Mouse (Mus musculus): ENCODE data around the gene Kcnq5. TPM values are rescaled to one million over a fixed set of nuclear protein-coding genes. Genes with fewer than 3 reads are reported as not detected.
"Not testable (repeated sequence)": the region's sequence is repeated elsewhere in the genome, so short reads cannot be mapped to it uniquely, and the experiment has no call there.

The Kcnq5 gene
- polyA plus RNA-seq, 1 experiment: 1.8 TPM

DNA sequence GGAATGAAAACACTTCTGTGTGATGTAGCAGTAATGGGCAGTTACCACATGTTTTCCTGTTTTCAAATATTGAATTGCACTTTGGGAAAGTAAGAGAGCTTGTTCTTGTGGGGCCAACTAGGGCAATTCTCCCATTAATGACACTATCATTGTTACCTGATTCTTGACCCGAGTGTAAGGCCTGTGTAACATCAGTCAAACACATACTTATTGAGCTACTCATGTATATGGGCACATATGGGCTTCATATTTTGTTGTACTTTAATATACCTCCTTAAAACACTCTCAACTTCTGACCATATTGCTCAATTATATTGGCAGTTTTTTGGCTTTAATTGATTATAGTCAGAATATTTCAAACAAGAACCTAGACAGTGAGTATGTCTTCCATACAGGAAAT is 339.7 kb downstream of the Kcnq5 start:
- 82% methylated on average over 1 of the region's 1 CpGs for whole genome bisulfite sequencing
- TF ChIP-seq POLR2A (IDR thresholded peaks at IDR 0.05; ENCODE audit: borderline replicate concordance, insufficient read depth, low read length): no peak
- no peak for TF ChIP-seq CTCF (IDR thresholded peaks at IDR 0.05; ENCODE audit: borderline replicate concordance, insufficient read depth, low read depth, low read length)
- no peak for DNase-seq

DNA sequence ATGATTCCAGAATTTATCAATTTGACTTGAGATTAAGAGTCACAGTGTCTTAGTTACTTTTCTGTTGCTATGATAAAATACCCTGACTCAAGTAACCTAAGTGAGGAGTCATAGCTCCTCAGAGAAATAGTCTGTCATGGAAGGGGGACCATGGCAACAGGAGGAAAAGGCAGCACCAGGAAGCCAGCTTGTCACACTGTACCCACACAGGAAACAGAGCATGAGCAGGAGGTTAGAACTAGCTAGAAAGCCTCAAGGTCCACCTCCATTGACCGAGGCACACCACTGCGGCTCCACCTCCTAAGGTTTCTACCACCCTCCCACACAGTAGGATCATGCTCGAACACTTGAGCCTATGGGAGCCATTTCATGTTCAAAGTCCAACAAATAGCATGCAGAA is 343.0 kb downstream of the Kcnq5 start:
- Histone ChIP-seq H3K4me3 (replicated peaks; ENCODE audit: insufficient read depth, low read depth, low read length) (no peak overlapping the region), H3K27ac (ENCODE audit: insufficient read depth, low read length) (no peak overlapping the region), H3K27me3 (ENCODE audit: control insufficient read depth, insufficient read depth, low read length) (no peaks in the 10 kb centered on the region), H3K4me1 (ENCODE audit: control insufficient read depth, insufficient read depth, low read length) (no peaks in the 10 kb centered on the region)
- no peak for DNase-seq
- TF ChIP-seq POLR2A (IDR thresholded peaks at IDR 0.05; ENCODE audit: borderline replicate concordance, insufficient read depth, low read length) (no peak), CTCF (IDR thresholded peaks at IDR 0.05; ENCODE audit: borderline replicate concordance, insufficient read depth, low read depth, low read length) (no peak)
- WGBS: 91% methylated on average over 3 of the region's 3 CpGs

More for the DNA sequence above, 339.7 kb downstream of the Kcnq5 start:
- H3K27ac ChIP-seq (ENCODE audit: insufficient read depth, low read length): no peak overlapping the region
- H3K4me3 ChIP-seq (replicated peaks; ENCODE audit: insufficient read depth, low read depth, low read length): no peak overlapping the region
- no peaks in the 10 kb centered on the region for H3K4me1 ChIP-seq (ENCODE audit: control insufficient read depth, insufficient read depth, low read length)
- no peaks in the 10 kb centered on the region for H3K27me3 ChIP-seq (ENCODE audit: control insufficient read depth, insufficient read depth, low read length)

DNA sequence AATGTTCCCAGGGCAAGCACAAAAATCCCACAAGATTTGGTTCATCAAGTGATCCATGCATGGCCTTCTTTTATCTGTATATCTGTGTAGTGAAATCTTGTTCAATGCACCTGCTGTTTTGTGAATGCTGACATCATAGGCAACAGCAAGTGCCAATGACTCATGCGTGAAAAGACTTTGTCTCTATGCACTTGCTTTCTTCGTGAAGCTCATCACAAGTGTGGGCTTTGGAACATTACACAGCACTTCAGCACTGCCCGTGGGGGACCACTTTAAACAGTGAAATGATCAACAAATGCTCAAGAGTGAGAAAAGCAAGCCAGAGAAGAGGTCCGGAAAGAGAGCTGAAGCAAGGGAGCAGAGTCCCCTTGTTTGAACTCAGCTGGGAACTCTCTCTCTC is 345.1 kb downstream of the Kcnq5 start:
- no peak for TF ChIP-seq POLR2A (IDR thresholded peaks at IDR 0.05; ENCODE audit: borderline replicate concordance, insufficient read depth, low read length)
- no peak for TF ChIP-seq CTCF (IDR thresholded peaks at IDR 0.05; ENCODE audit: borderline replicate concordance, insufficient read depth, low read depth, low read length)
- H3K4me1 ChIP-seq (ENCODE audit: control insufficient read depth, insufficient read depth, low read length): no peaks in the 10 kb centered on the region
- H3K27ac ChIP-seq (ENCODE audit: insufficient read depth, low read length): no peak overlapping the region
- no peak for DNase-seq
- no peaks in the 10 kb centered on the region for H3K27me3 ChIP-seq (ENCODE audit: control insufficient read depth, insufficient read depth, low read length)
- no peak overlapping the region for H3K4me3 ChIP-seq (replicated peaks; ENCODE audit: insufficient read depth, low read depth, low read length)
- 33% methylated on average over 4 of the region's 4 CpGs for WGBS

DNA sequence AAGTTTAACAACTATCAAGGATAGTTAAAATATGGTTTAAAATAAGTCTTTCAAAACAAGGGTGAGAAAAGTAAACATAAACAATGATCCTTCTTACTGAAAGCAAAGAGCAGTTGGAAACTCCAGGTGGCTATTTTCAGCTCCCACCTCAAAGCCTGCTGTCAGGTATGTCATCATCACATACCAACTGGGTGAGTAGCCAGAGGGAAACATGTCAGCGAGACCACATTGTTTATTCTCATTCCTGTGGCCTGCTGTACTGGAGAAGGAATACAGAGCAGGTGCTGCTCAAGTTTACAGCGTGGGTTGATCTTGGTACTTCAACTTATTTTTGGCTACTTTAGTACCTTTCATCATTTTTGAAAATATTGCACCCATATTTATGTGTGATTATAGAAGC is 347.8 kb downstream of the Kcnq5 start:
- H3K4me3 ChIP-seq (replicated peaks; ENCODE audit: insufficient read depth, low read depth, low read length): no peak overlapping the region
- H3K27me3 ChIP-seq (ENCODE audit: control insufficient read depth, insufficient read depth, low read length): no peaks in the 10 kb centered on the region; the same call in 1 of the 2 replicates
- 41% methylated on average over 2 of the region's 2 CpGs for WGBS
- no peak overlapping the region for H3K27ac ChIP-seq (ENCODE audit: insufficient read depth, low read length)
- no peaks in the 10 kb centered on the region for H3K4me1 ChIP-seq (ENCODE audit: control insufficient read depth, insufficient read depth, low read length)
- no peak for DNase-seq
- TF ChIP-seq POLR2A (IDR thresholded peaks at IDR 0.05; ENCODE audit: borderline replicate concordance, insufficient read depth, low read length) (no peak), CTCF (IDR thresholded peaks at IDR 0.05; ENCODE audit: borderline replicate concordance, insufficient read depth, low read depth, low read length) (no peak)

DNA sequence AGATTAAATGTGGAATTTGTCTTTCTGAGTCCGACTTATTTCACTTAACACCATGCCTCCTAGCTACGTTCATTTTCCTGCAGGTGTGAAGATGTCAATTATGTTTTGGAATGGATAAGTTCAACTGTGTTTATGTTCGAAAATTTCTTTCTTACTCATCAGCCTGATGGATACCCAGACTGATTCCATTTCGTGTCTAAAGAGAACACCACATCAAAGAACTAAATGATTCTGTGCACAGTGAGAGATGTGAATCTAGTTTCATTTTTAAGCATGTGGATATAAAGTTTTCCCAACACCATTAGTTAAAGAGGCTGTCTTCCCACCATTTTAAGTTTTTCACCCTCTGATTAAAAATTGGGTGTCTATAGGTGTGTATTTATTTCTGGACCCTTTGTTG is 357.7 kb downstream of the Kcnq5 start:
- no peaks in the 10 kb centered on the region for H3K27me3 ChIP-seq (ENCODE audit: control insufficient read depth, insufficient read depth, low read length)
- no peaks in the 10 kb centered on the region for H3K4me1 ChIP-seq (ENCODE audit: control insufficient read depth, insufficient read depth, low read length)
- WGBS: 78% methylated on average over 4 of the region's 4 CpGs
- no peak for DNase-seq
- no peak for TF ChIP-seq CTCF (IDR thresholded peaks at IDR 0.05; ENCODE audit: borderline replicate concordance, insufficient read depth, low read depth, low read length)
- no peak for TF ChIP-seq POLR2A (IDR thresholded peaks at IDR 0.05; ENCODE audit: borderline replicate concordance, insufficient read depth, low read length)
- H3K27ac ChIP-seq (ENCODE audit: insufficient read depth, low read length): no peak overlapping the region
- no peak overlapping the region for H3K4me3 ChIP-seq (replicated peaks; ENCODE audit: insufficient read depth, low read depth, low read length)

DNA sequence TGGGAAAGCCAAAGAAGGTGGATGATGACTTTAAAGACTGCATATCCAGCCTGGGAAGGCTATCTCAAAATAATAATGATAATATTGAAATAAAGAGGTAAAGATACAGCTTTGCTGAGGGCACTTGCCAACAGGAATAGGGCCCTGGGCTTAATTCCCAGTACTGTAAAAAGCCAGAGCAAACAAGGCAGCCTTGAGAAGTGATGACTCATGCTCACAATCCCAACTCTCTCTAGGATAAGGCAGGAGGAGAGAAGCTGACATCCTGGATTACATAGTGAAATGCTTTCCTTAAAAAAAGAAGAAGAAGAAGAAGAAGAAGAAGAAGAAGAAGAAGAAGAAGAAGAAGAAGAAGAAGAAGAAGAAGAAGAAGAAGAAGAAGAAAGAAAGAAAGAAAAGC is 359.2 kb downstream of the Kcnq5 start:
- no peak overlapping the region for H3K27ac ChIP-seq (ENCODE audit: insufficient read depth, low read length)
- no peak overlapping the region for H3K4me3 ChIP-seq (replicated peaks; ENCODE audit: insufficient read depth, low read depth, low read length)
- no peaks in the 10 kb centered on the region for H3K4me1 ChIP-seq (ENCODE audit: control insufficient read depth, insufficient read depth, low read length)
- no peak for DNase-seq
- H3K27me3 ChIP-seq (ENCODE audit: control insufficient read depth, insufficient read depth, low read length): no peaks in the 10 kb centered on the region
- TF ChIP-seq POLR2A (IDR thresholded peaks at IDR 0.05; ENCODE audit: borderline replicate concordance, insufficient read depth, low read length): no peak
- TF ChIP-seq CTCF (IDR thresholded peaks at IDR 0.05; ENCODE audit: borderline replicate concordance, insufficient read depth, low read depth, low read length): no peak

DNA sequence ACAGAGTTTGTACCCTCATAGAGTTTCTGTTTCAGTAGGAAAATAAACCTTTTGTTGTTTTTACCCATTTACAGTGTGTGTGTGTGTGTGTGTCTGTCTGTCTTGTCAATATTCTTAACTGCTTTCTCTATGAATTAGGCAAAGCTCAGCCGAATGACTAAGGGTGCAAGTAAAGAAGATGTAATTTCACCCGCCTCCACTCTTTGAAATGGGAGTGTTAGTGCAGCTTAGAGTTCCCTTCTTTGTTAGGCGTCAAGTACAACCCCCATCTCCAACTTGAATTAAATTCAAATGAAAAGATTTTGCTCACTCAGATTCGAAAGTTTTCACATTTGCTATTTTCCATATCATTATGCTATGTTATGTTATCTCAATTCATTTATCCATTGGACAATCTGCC is 361.1 kb downstream of the Kcnq5 start:
- WGBS: 88% methylated on average over 4 of the region's 4 CpGs
- Histone ChIP-seq H3K4me1 (ENCODE audit: control insufficient read depth, insufficient read depth, low read length) (no peaks in the 10 kb centered on the region), H3K4me3 (replicated peaks; ENCODE audit: insufficient read depth, low read depth, low read length) (no peak overlapping the region), H3K27ac (ENCODE audit: insufficient read depth, low read length) (no peak overlapping the region), H3K27me3 (ENCODE audit: control insufficient read depth, insufficient read depth, low read length) (no peaks in the 10 kb centered on the region)
- no peak for TF ChIP-seq POLR2A (IDR thresholded peaks at IDR 0.05; ENCODE audit: borderline replicate concordance, insufficient read depth, low read length)
- TF ChIP-seq CTCF (IDR thresholded peaks at IDR 0.05; ENCODE audit: borderline replicate concordance, insufficient read depth, low read depth, low read length): no peak
- DNase-seq: no peak

DNA sequence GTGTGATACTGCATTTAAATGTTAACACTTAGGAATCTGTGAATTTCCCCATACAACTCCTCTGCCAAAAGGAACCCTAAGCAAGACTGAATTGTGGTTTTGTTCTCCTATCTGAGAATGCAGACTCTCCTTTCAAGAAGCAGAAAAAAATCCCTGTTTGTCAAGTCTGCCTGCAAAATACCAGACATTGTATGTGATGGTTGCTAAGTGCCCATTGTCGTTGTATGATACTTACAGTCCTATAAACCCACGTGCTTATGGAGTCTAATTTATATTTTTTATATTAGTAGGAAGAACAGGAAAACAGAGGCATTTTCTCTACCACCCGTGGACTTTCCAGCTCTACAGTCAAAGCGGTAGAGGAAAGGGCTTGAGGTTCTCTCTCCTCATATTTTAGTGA is 367.9 kb downstream of the Kcnq5 start:
- DNase-seq: no peak
- no peak overlapping the region for H3K4me3 ChIP-seq (replicated peaks; ENCODE audit: insufficient read depth, low read depth, low read length)
- 48% methylated on average over 4 of the region's 4 CpGs for WGBS
- H3K4me1 ChIP-seq (ENCODE audit: control insufficient read depth, insufficient read depth, low read length): no peaks in the 10 kb centered on the region
- TF ChIP-seq POLR2A (IDR thresholded peaks at IDR 0.05; ENCODE audit: borderline replicate concordance, insufficient read depth, low read length) (no peak), CTCF (IDR thresholded peaks at IDR 0.05; ENCODE audit: borderline replicate concordance, insufficient read depth, low read depth, low read length) (no peak)
- no peak overlapping the region for H3K27ac ChIP-seq (ENCODE audit: insufficient read depth, low read length)
- H3K27me3 ChIP-seq (ENCODE audit: control insufficient read depth, insufficient read depth, low read length): no peaks in the 10 kb centered on the region

DNA sequence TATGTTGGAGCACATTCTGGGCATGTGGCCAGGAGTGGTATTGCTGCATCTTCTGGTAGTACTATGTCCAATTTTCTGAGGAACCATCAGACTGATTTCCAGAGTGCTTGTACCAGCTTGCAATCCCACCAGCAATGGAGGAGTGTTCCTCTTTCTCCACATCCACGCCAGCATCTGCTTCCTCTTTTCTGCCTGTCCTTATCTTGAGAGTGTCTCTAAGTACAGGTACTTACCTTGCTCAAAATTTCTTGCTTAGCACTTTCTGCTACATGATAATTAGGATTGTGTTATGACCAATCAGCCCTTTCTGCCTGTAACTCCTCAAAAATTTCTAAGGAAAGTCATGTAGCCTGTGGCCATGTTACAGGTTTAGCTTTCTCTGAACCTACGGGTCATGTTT is 394.3 kb downstream of the Kcnq5 start:
- not testable (repeated sequence) for DNase-seq; H3K4me3 ChIP-seq (replicated peaks; ENCODE audit: insufficient read depth, low read depth, low read length); H3K27ac ChIP-seq (ENCODE audit: insufficient read depth, low read length); H3K27me3 ChIP-seq (ENCODE audit: control insufficient read depth, insufficient read depth, low read length); H3K4me1 ChIP-seq (ENCODE audit: control insufficient read depth, insufficient read depth, low read length)
- 95% methylated on average over 2 of the region's 2 CpGs for WGBS
